Mouse (Mus musculus) megakaryocyte progenitor cell, adult 5-6 weeks (primary cell): ENCODE measurements around the gene Ifitm6. TPM values are rescaled to one million over a fixed set of nuclear protein-coding genes. Genes with fewer than 3 reads are reported as not detected.

Experiments
- ATAC-seq: replicated peaks from 2 replicates; pipeline ENCODE4 v1.8.0; 2016; ENCODE audit warnings: mild to moderate bottlenecking, moderate TSS enrichment, inconsistent platforms; ENCODE audit not compliant: poor library complexity
- total RNA-seq, 2 experiments: library from RNA; stranded (forward) in 1 of 2; stranded (reverse) in 1 of 2; fragments of 157-497, 149-512 nt in 1 of 2; fragments of 200-1000 nt in 1 of 2; gene quantifications; 2 replicates each; pipeline versions ENCODE4 v1.2.3 to v1.2.4; 2015 to 2017

The Ifitm6 gene
- total RNA-seq, 2 experiments from 2014 or later, result 55.9 to 81.7 TPM

GRCm38 (mm10) chr7:141042539-141042938, 24.8 kb upstream of the Ifitm6 start:
- ATAC-seq, result peak; percentile 49

- 0 out of 2 replicates have a peak, but pooled peaks have one; percentile 5 for ATAC-seq
Observed at GRCm38 (mm10) chr7:141041661-141042060, 23.9 kb upstream of the Ifitm6 start.

- ATAC-seq, result no peak
Observed at GRCm38 (mm10) chr7:141040867-141041606, 23.3 kb upstream of the Ifitm6 start.

- no peak for ATAC-seq
Observed at GRCm38 (mm10) chr7:141039386-141040107, 21.8 kb upstream of the Ifitm6 start.

GRCm38 (mm10) chr7:141038090-141039032, 20.6 kb upstream of the Ifitm6 start:
- peak; percentile 22; the same call in 1 of the 2 replicates for ATAC-seq

- ATAC-seq, result peak; percentile 52
Observed at GRCm38 (mm10) chr7:141036624-141037023, 18.9 kb upstream of the Ifitm6 start.

GRCm38 (mm10) chr7:141032458-141033167, 14.9 kb upstream of the Ifitm6 start:
- ATAC-seq, result peak; percentile 63

GRCm38 (mm10) chr7:141030390-141030789, 12.7 kb upstream of the Ifitm6 start:
- ATAC-seq, result no peak

GRCm38 (mm10) chr7:141028831-141029230, 11.1 kb upstream of the Ifitm6 start, which contains the start of gene Gm17387:
TSS of gene Gm17387 (plus strand) at chr7:141029131.
- no peak for ATAC-seq

GRCm38 (mm10) chr7:141026740-141027098, 9.0 kb upstream of the Ifitm6 start:
- no peak for ATAC-seq

GRCm38 (mm10) chr7:141026097-141026739, 8.5 kb upstream of the Ifitm6 start:
- ATAC-seq, result no peak

- peak; percentile 44 for ATAC-seq
Observed at GRCm38 (mm10) chr7:141024865-141025838, 7.4 kb upstream of the Ifitm6 start.

GRCm38 (mm10) chr7:141021489-141022449, 4.0 kb upstream of the Ifitm6 start:
- ATAC-seq, result peak; percentile 85

GRCm38 (mm10) chr7:141019028-141019427, 1.3 kb upstream of the Ifitm6 start:
- no peak for ATAC-seq

GRCm38 (mm10) chr7:141016707-141017697, 722 bp downstream of the Ifitm6 start:
- ATAC-seq, result peak; percentile 91

- ATAC-seq, result no peak
Observed at GRCm38 (mm10) chr7:141011238-141011770, 6.4 kb downstream of the Ifitm6 start.
